Mouse (Mus musculus) bone marrow, adult 2 months (tissue): ENCODE data around the gene Il12rb1. TPM values are rescaled to one million over a fixed set of nuclear protein-coding genes. Genes with fewer than 3 reads are reported as not detected.

Source experiments
- H3K27ac ChIP-seq: fragments of 200-500 bp; 2 replicates; pipeline ENCODE4 v1.5.1; 2012; ENCODE audit warnings: low read depth, mild to moderate bottlenecking, control low read depth, inconsistent platforms, low read length; ENCODE audit not compliant: control insufficient read depth, poor library complexity, insufficient read depth
- H3K4me1 ChIP-seq: fragments of 200-500 bp; 2 replicates; pipeline ENCODE4 v1.6.1; 2011; ENCODE audit warnings: low read length; ENCODE audit not compliant: control insufficient read depth, insufficient read depth
- H3K4me3 ChIP-seq: fragments of 200-500 bp; replicated peaks from 2 replicates; pipeline ENCODE3; 2011; ENCODE audit warnings: mild to moderate bottlenecking, low read depth, low read length, control low read depth; ENCODE audit not compliant: control insufficient read depth
- CTCF ChIP-seq: fragments of 200-500 bp; IDR thresholded peaks from 2 replicates; pipeline ENCODE4 v1.5.1; 2011; ENCODE audit warnings: low read length, control low read depth; ENCODE audit not compliant: control insufficient read depth, insufficient read depth
- POLR2A ChIP-seq: fragments of 200-500 bp; IDR thresholded peaks from 2 replicates; pipeline ENCODE4 v1.6.1; 2011; ENCODE audit warnings: low read depth, mild to moderate bottlenecking, control low read depth, low read length, borderline replicate concordance; ENCODE audit not compliant: control insufficient read depth
- WGBS: fragments of 180-500 bp; shearing (Covaris S2); methylation state at CpG from one replicate; pipeline ENCODE4 v1.1.7; 2018; 5-methylcytosine and 5-hydroxymethylcytosine counted together
- polyA plus RNA-seq: library from polyadenylated mRNA; stranded (reverse); fragments of >200 nt; gene quantifications from 2 replicates; pipeline ENCODE4 v1.2.4, GENCODE M21; 2011; ENCODE audit warnings: low replicate concordance; ENCODE audit not compliant: missing spikeins, insufficient read depth, insufficient read length

The Il12rb1 gene
- polyA plus RNA-seq, 1 experiment, result 1.9 TPM

GRCm38 (mm10) chr8:70832371-70832770, 24.1 kb downstream of the Il12rb1 start:
- Histone ChIP-seq H3K4me3 (no peak overlapping the region), H3K4me1 (no peaks in the 10 kb centered on the region), H3K27ac (no peak overlapping the region)
- WGBS, result 78% methylated on average over 11 of the region's 11 CpGs
- TF ChIP-seq CTCF, result no peak

GRCm38 (mm10) chr8:70833018-70833482, 24.8 kb downstream of the Il12rb1 start:
- peak overlapping the region; percentile 53 for H3K27ac ChIP-seq
- 17% methylated on average over 9 of the region's 9 CpGs for WGBS
- H3K4me1 ChIP-seq, result no peaks in the 10 kb centered on the region

GRCm38 (mm10) chr8:70833520-70833919, 25.3 kb downstream of the Il12rb1 start:
- H3K4me3 ChIP-seq, result no peak overlapping the region

More at GRCm38 (mm10) chr8:70833018-70833482, 24.8 kb downstream of the Il12rb1 start:
- TF ChIP-seq POLR2A (no peak), CTCF (no peak)
- no peak overlapping the region for H3K4me3 ChIP-seq

GRCm38 (mm10) chr8:70834071-70834470, 25.8 kb downstream of the Il12rb1 start:
- 95% methylated on average over 3 of the region's 3 CpGs for WGBS
- Histone ChIP-seq H3K4me3 (no peak overlapping the region), H3K4me1 (peaks cover 2% of the 10 kb centered on the region), H3K27ac (no peak overlapping the region)
- TF ChIP-seq CTCF (no peak), POLR2A (no peak)

More at GRCm38 (mm10) chr8:70833520-70833919, 25.3 kb downstream of the Il12rb1 start:
- 37% methylated on average over 15 of the region's 15 CpGs for WGBS
- Histone ChIP-seq H3K27ac (peak overlapping the region; percentile 53), H3K4me1 (peaks cover under 1% of the 10 kb centered on the region)
- no peak for TF ChIP-seq CTCF
- TF ChIP-seq POLR2A, result no peak

- WGBS, result 91% methylated on average over 12 of the region's 12 CpGs
- no peak for TF ChIP-seq POLR2A
- TF ChIP-seq CTCF, result no peak
- Histone ChIP-seq H3K4me1 (peaks cover 2% of the 10 kb centered on the region), H3K4me3 (no peak overlapping the region), H3K27ac (no peak overlapping the region)
Measured at GRCm38 (mm10) chr8:70836666-70837065, 28.4 kb downstream of the Il12rb1 start.

GRCm38 (mm10) chr8:70838654-70839407, 30.6 kb downstream of the Il12rb1 start:
- peak overlapping the region; percentile 79 for H3K4me3 ChIP-seq
- TF ChIP-seq CTCF (no peak), POLR2A (peak; percentile 24; the same call in 1 of the 2 replicates)
- peaks cover 3% of the 10 kb centered on the region for H3K4me1 ChIP-seq
- 2% methylated on average over 66 of the region's 66 CpGs for WGBS
- peak overlapping the region; percentile 92 for H3K27ac ChIP-seq

- H3K4me1 ChIP-seq, result peaks cover 5% of the 10 kb centered on the region
- WGBS, result 2% methylated on average over 55 of the region's 55 CpGs
- TF ChIP-seq POLR2A (peak; percentile 99), CTCF (no peak)
- H3K27ac ChIP-seq, result peak within 1 kb of the TSS; percentile 93
- peak within 1 kb of the TSS; percentile 79 for H3K4me3 ChIP-seq
Measured at GRCm38 (mm10) chr8:70839408-70840351, 31.4 kb downstream of the Il12rb1 start, which contains the start of gene Arrdc2. Gene Arrdc2 (minus strand): TSS chr8:70839720.

- peaks cover 5% of the 10 kb centered on the region for H3K4me1 ChIP-seq
- H3K27ac ChIP-seq, result peak overlapping the region; percentile 93
- 53% methylated on average over 10 of the region's 10 CpGs for WGBS
- no peak overlapping the region for H3K4me3 ChIP-seq
- TF ChIP-seq CTCF (no peak), POLR2A (no peak)
Measured at GRCm38 (mm10) chr8:70840590-70840989, 32.3 kb downstream of the Il12rb1 start.
